Mouse (Mus musculus) brain, embryonic 14.5 days (tissue): ENCODE measurements around the gene Tpgs1.

ENCODE experiments used
- CTCF ChIP-seq: fragments of 200-500 bp; IDR thresholded peaks from 2 replicates; pipeline ENCODE4 v1.5.1; 2012; ENCODE audit warnings: inconsistent platforms, mild to moderate bottlenecking, moderate library complexity, borderline replicate concordance; ENCODE audit not compliant: insufficient read depth, insufficient read length; ENCODE audit errors: extremely low read depth
- POLR2A ChIP-seq: fragments of 200-500 bp; IDR thresholded peaks from 2 replicates; pipeline ENCODE4 v1.6.1; 2012; ENCODE audit warnings: mild to moderate bottlenecking, inconsistent platforms, borderline replicate concordance; ENCODE audit not compliant: poor library complexity, insufficient read depth, insufficient read length, severe bottlenecking; ENCODE audit errors: extremely low read depth

GRCm38 (mm10) chr10:79686691-79687090, 17.5 kb downstream of the Tpgs1 start:
- TF ChIP-seq CTCF (no peak), POLR2A (no peak)
